Mouse (Mus musculus): Measurements from ENCODE around the gene Hist4h4.

GRCm38 (mm10) chr6:136800710-136801109 is 3.5 kb downstream of the Hist4h4 start:
- TF ChIP-seq POLR2A (IDR thresholded peaks at IDR 0.05; ENCODE audit: control insufficient read depth, extremely low read depth, insufficient read depth, low read length, poor library complexity) (no peak), CTCF (IDR thresholded peaks at IDR 0.05; ENCODE audit: borderline replicate concordance, control insufficient read depth, extremely low read depth, insufficient read depth, low read length, poor library complexity) (no peak)

All from thymus, adult 2 months (tissue).